Mouse (Mus musculus): ENCODE data around the gene Hist1h4b.
"Not testable (repeated sequence)": the region's sequence is repeated elsewhere in the genome, so short reads cannot be mapped to it uniquely, and the experiment has no call there.

Hist1h4b gene

DNA sequence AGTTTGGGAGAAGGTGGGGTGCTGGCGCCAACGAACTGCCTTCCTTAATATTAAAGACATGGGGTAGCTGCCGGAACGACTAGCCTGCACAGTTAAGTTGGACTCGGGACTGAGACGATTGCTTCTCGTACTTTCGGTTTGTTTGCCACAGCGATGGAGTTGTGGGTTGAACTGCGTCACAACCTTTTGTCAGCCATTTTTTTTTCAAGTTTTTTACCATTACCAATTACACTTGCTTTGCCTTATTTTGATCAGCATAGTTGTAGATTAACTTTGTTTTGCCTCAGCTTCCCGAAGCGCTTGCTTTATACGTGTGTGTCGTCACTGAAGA lies 16.9 kb upstream of the Hist1h4b start:
- CTCF ChIA-PET: interaction anchor here (1.3 kb wide), 1 partner anchor 40 kb away, joined by 4 read pairs; no protein-coding TSS in a partner anchor

DNA sequence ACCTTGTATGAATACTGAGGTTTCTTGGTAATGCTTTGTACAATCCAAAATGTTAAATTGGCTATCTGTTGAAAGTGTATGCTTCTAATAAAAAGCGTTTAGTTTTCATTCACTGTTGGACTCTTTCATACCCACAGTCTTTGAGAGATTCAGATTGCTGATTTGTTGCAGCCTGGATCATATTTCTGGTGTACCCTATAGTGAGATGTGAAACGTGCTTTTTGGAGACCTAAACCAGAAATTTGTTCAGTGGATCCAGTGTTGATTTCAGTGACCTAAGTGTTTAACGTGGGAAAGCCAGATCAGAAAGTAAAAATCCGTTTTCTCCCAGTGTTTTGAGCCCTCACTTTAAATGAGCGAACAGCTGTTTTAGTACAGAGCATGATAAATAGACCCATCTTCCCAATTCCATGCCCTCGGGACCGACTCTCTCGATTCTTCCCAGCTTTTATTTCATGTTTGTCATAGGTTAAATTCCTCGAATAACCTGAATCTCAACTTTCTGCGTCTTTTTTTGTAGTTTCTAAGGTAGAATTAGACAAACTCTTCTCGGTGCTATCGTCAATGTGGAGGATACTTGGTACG lies 16.5 kb upstream of the Hist1h4b start:
- CTCF ChIA-PET: interaction anchor here (1.3 kb wide), 1 partner anchor 40 kb away, joined by 4 read pairs; no protein-coding TSS in a partner anchor

DNA sequence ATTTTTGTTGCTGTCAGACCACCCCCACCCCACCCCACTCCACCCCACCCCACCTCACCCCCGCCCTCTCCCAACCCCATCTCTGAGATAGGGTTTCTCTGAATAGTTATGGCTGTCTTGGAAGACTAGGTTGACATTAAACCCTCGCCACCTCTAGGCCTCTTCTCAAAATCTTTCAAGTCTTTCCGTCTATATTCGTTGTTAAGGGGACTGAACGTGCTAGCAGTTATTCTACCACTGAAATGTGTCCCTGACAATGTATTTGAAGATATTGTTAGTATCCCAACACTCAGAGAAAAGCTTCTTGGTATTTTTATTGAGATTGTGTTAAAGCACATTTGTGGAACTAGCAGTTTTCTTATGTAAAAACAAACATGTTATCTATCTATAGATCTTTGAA lies 15.9 kb upstream of the Hist1h4b start:
- CTCF ChIA-PET: no interaction called here

DNA sequence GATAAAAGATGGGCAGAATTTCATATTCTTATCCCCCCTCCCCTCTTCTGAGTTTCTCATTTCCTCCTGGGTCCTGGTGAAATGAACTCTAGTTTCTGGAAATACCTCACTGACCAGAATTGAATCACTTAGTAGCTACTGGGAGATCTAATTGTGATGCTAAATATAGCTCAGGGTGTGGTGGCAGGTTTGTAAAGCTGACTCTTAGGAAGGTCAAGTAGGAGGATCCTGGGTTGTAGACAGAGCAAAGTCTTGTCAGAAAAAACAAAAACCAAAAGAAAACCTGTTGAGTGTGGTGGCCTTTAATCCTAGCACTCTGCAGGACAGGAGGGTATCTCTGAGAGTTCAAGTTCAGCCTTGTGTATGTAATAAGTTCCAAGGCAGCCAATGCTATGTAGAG lies 14.8 kb upstream of the Hist1h4b start:
- CTCF ChIA-PET: no interaction called here

DNA sequence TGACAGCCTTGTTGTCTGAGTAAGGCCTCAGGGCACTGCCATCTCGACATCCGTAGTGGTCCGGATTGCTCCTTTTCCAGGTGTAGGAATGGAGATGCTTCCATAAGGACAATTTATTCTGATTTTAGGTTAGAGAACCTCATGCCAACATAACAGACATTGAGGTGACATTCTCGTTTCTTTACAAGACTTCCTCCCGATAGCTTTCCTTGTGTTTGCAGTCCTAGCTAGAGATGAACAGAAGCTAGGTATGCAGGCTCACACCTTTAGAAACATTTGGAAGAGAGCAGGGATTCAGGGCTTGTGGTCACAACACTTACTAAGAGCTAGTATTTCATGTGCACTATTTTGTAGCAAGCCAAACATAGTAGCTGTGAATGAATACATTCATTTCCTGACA lies 13.6 kb upstream of the Hist1h4b start:
- CTCF ChIA-PET: interaction anchor here (0.9 kb wide), 1 partner anchor 8 kb away, joined by 3 read pairs; the partner anchor contains the start of gene Hist1h2ab

DNA sequence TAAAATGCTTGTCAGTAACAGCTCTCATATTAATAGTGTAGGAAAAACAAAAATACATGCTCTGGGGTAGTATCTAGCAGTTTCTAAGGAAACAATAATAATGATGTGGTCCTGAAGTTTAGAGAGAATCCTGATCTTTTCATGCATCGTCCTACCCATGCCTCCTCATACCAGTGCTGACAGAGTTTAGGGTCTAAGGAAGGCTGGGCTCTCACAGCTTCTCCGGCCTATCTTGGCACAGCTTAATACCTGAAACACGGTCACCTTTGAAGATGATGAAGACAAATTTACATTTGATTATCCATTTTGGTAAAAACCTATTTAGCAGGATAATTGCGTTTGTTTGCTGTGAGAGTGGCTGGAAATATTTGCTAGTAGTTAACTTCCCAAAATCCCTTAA lies 12.8 kb upstream of the Hist1h4b start:
- CTCF ChIA-PET: no interaction called here

DNA sequence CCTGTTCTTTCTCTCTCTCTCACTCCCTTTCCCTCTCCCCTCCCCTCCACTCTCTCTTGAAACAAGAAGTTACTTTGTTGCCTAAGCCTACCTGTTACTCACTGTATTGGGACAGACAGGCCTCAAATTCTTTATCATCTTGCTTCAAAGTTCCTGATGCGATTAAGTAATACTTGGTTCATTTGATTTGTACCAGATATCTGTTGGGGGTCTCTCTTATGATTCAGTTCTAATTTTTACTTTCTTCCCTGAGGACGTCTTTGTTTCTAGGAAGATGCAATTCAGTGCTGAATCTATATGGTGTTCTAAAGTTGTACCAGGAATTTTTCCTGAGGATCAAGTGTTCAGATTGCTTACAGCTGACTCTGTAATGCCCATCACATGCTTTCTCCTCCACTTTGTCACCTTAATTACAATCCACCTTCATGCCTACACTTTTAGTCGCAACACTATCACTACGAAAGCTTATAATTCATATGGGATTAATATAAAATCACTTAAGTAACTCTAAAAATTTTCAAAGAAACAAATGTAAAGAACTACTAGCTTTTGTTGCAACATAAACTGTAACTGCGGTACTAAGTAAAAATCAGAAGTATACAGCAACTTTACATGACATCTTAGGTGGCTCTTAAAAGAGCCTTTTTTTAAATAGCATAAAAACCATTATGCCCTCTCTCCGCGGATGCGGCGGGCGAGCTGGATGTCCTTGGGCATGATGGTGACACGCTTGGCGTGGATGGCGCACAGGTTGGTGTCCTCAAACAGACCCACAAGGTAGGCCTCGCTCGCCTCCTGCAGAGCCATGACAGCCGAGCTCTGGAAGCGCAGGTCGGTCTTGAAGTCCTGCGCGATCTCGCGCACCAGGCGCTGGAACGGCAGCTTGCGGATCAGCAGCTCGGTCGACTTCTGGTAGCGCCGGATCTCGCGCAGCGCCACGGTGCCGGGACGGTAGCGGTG lies 12.1 kb upstream of the Hist1h4b start:
- CTCF ChIA-PET: no interaction called here

DNA sequence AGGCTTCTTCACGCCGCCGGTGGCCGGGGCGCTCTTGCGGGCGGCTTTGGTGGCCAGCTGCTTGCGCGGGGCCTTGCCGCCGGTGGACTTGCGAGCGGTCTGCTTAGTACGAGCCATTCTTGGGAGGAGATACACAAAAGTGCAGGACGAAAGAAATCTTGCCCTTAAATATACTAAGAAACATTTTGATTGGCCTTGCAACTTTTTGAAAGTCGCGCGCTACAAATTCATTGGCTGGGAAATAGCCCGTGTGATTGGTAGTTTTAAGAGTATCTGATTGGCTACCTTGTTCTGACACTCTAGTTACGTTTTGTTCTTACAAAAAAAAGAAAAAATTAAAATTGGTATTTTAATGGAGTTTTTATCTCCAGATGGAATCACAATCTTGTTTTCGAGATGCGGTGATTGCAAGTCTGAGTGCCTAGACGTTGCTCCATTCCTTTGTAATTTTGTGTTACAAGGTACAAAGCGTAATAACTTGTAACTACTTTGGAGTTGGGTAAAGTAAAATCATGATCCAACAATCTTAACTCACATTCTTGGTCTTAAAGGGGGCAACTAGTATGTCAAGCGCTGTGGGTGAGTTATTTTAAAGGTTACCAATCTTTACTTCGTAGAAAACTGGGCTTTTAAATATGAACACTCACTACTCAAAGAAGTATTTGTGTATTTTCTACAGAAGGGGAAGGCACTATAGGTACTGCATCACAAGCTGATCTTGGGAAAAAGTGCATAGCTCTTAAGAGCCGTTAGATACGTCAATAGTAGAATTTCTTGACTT lies 11.2 kb upstream of the Hist1h4b start, which contains the start of gene Hist1h3c:
Hist1h3c (minus strand) TSS at position 222 of the 781 bp plus-strand sequence.
- CTCF ChIA-PET: no interaction called here

DNA sequence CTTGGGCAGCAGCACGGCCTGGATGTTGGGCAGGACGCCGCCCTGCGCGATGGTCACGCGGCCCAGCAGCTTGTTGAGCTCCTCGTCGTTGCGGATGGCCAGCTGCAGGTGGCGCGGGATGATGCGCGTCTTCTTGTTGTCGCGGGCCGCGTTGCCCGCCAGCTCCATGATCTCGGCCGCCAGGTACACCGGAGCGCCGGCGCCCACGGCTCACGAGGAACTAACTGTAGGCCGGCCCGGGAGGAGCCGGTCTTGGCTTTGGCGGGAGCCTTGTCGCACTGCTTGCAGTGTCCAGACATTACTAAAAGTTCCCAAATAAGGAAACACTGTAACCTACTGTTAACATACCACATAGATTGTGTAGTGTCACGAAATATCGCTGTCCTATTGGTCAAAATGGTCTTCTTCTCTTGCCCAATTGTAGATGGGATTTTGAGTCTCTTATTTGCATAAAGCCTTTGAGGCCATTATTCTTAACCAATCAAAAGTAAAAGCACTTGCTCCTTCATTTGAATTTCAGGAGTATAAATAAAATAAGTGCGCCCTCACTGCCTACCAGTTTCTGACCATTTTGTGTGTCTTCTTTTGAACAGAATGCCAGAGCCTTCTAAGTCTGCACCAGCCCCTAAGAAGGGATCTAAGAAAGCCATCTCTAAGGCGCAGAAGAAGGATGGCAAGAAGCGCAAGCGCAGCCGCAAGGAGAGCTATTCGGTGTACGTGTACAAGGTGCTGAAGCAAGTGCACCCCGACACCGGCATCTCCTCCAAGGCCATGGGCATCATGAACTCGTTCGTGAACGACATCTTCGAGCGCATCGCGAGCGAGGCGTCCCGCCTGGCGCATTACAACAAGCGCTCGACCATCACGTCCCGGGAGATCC lies 10.4 kb upstream of the Hist1h4b start, which contains the start of gene Hist1h2bb:
Hist1h2bb (plus strand) TSS at position 534 of the 880 bp plus-strand sequence.
- CTCF ChIA-PET: not testable (repeated sequence)

DNA sequence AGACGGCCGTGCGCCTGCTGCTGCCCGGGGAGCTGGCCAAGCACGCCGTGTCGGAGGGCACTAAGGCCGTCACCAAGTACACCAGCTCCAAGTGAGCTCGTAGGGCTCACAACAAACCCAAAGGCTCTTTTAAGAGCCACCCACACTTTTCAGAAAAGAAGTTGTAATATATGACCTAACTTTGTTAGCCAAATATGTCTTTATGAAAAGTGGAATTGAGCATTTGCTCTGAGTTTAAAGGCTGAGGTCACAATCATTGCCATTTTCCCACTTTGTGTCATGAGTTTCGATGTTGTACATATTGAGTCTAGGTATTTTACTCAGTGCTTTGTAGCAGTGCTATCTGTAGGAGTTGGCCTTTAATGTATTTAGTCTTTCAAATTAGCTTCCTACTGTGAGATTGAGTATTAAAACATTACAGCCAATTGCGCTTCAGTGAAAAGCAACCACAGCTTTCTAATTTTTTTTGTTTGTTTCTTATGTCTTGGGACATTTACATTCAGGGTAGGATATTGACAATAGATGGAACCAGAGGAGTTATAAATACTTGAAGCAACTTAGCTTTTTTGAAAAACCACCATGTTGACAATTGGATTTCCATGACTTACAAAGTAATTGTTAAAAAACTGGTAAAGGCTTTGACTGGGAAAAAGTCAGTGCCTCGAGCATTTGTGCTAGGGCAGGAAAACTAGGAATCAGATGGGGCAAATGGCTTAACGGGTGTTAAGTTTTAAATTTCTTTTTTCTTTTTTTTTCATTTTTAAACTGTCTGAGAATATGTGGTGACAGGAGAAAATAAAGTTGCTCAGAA lies 9.5 kb upstream of the Hist1h4b start:
- CTCF ChIA-PET: no interaction called here

DNA sequence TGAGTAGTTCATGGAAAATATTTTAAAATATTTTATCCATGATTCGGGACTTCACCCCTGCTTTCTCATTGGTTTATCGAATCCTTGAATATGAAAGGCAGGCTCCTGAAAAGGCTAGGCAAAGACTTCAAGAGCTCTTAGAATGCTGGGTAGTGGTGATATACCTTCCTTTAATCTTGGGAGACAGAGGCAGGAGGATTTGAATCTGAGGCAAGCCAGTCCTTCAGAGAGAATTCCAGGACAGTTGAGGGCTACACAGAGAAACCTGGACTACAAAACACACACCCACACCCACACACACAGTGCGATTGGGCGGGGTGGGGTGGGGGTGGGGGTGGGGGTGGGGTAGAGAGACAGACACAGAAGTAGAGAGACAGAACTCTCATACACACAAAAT lies 8.9 kb upstream of the Hist1h4b start:
- CTCF ChIA-PET: no interaction called here

DNA sequence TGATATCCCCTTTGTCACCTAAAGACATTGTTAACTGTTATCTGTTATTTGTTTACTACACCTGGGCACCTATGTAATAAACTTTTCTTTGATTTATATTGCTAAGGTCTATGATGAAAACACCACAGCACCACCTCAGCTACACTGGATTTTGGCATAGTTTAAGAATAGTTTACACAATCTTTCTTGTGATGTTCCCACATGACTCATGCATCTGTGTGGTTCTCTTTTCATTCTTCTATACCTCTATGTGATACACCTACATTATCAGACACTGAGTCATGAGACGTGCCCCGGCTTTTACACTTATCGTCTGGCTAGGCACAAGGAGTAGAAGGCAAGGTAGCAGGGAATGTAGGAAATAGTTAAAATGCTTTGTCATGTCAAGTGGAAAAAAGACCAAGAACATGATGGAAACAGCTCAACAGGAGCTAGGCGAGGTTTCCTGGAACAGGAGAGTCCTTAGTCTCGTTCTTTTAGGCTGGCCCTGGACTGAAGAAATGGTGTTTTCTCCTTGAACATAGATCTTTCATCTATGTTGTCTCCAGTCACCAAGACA lies 7.2 kb upstream of the Hist1h4b start:
- CTCF ChIA-PET: interaction anchor here (0.6 kb wide), 1 partner anchor 260 kb away, joined by 3 read pairs; no protein-coding TSS in a partner anchor

DNA sequence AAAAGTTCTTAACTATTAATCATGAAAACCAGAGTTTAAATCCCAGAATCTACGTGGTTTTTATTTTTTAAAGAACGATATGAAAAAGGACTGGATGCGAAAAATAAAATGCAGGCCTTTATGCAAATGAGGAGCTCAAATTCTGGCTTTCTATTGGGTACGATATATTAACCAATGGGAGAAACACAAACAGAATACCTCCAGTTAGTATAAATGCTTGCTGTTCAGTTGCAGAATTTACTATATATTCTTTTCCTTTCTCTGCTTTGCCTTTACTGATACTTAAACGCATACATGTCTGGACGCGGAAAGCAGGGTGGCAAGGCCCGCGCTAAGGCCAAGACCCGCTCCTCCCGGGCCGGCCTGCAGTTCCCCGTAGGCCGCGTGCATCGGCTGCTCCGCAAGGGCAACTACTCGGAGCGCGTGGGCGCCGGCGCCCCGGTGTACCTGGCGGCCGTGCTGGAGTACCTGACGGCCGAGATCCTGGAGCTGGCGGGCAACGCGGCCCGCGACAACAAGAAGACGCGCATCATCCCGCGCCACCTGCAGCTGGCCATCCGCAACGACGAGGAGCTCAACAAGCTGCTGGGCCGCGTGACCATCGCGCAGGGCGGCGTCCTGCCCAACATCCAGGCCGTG lies 5.9 kb upstream of the Hist1h4b start, which contains the start of gene Hist1h2ab:
Hist1h2ab (plus strand) TSS at position 288 of the 639 bp plus-strand sequence.
- CTCF ChIA-PET: interaction anchor here (0.8 to 1.1 kb wide), 3 partner anchors 8 to 12 kb away, joined by 3 to 5 read pairs (median 4); partner anchors contain the start of gene Hist1h3a

DNA sequence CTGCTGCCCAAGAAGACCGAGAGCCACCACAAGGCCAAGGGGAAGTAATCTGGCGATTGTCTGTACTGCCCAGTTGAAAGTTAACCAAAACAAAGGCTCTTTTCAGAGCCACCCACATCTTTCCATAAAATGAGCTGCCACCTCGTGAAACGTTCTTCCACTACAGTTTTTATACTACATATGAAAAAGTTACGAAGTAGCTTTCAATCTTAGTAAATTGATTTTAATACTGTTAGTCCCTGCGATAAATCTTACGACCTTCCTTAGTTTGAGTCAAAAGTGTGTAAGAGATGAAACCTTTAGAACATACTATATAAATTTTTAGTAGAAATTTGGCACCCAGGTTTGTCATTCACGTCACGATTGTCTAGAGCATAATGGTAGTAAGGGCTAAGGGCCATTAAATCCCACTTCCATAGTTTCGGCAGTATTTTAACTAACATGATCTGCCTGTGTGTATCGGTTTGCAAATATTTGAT lies 5.3 kb upstream of the Hist1h4b start:
- CTCF ChIA-PET: interaction anchor here (0.5 to 1.0 kb wide), 2 partner anchors 9 to 133 kb away, joined by 3 read pairs; no protein-coding TSS in a partner anchor

DNA sequence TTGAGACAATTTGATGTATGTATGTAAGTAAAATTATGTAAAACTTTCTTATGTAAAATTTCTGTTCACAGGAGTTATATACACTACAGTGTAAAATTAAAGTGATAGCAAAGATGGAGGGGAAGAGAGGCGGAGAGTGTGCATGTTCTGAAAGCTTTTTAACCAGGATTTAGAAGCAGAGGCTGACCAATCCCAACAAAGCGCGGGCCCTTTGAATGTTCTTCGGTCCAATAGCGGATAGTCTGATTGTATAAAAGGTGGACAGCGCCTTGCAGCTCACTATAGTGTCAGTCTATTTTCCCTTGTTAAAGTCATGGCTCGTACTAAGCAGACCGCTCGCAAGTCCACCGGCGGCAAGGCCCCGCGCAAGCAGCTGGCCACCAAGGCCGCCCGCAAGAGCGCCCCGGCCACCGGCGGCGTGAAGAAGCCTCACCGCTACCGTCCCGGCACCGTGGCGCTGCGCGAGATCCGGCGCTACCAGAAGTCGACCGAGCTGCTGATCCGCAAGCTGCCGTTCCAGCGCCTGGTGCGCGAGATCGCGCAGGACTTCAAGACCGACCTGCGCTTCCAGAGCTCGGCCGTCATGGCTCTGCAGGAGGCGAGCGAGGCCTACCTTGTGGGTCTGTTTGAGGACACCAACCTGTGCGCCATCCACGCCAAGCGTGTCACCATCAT lies 4.6 kb upstream of the Hist1h4b start, which contains the start of gene Hist1h3b:
Hist1h3b (plus strand) TSS at position 201 of the 675 bp plus-strand sequence.
- CTCF ChIA-PET: interaction anchor here (0.5 to 1.0 kb wide), 2 partner anchors 9 to 132 kb away, joined by 3 read pairs; no protein-coding TSS in a partner anchor

DNA sequence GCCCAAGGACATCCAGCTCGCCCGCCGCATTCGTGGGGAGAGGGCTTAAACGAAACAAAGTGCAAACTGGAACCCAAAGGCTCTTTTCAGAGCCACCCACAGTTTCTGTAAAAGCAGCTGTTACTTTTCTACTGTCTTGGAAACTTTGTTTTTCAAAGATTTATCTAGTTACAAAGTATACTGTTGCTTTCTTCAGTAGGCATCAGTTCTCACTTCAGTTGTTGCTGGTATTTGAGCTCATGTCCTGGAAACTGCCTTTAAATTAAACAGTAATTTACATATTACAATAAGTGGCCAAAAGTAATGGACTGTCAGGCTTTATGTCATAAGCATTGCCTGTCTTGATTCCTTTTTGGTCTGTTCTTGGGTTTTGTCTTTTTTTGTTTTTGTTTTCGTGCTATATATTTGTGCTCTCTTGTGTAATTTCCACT lies 4.1 kb upstream of the Hist1h4b start:
- CTCF ChIA-PET: no interaction called here

DNA sequence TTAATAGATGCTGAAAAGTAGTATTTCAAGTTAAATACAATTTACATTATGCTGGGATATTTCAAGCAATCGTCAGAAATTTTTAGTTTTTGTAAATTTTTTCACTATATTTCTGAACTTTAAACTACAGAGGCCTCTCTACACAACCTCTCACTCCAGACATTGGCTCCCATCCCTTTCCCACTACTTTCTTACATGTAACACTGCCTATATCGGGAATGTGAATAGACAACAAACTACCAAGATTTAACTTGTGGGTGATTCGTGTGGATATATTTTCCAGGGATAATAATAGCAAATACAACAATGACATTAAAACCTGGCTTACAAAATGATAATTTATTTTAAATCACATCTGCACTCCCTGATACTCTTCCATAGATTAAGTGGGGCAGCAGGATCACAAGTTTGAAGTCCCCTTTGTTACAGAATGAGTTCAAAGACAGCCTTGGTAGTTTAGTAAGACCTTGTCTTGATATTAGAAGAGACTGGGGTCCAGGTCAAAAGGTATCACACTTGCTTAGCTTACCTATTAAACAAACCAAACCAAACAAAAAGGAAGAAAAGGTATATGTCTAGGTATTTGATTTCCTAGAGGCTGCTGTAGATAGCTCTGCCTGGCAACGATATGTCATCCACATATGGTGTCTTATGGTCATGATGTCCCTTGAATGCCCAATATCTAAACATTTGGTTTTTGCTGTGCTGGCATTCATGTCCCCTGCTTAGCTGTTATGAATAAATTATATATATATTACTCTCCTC lies 3.3 kb upstream of the Hist1h4b start:
- CTCF ChIA-PET: no interaction called here

All from spleen, embryonic (tissue).